Mouse (Mus musculus): Measurements from ENCODE around the gene Trip6.

GRCm38 (mm10) chr5:137337190-137337589 lies 23.0 kb upstream of the Trip6 start:
- TF ChIP-seq CTCF (IDR thresholded peaks at IDR 0.05; ENCODE audit: extremely low read depth, insufficient read depth, low read length) (no peak), POLR2A (IDR thresholded peaks at IDR 0.05; ENCODE audit: extremely low read depth, insufficient read depth, low read length) (no peak)
